Mouse (Mus musculus): ENCODE measurements at regions not wholly inside any gene's neighbourhood (a gene's known extent, or its start where the extent isn't known, plus 50 kb on each side); places are given as distances from the start of the nearest gene placed in this dataset.

DNA sequence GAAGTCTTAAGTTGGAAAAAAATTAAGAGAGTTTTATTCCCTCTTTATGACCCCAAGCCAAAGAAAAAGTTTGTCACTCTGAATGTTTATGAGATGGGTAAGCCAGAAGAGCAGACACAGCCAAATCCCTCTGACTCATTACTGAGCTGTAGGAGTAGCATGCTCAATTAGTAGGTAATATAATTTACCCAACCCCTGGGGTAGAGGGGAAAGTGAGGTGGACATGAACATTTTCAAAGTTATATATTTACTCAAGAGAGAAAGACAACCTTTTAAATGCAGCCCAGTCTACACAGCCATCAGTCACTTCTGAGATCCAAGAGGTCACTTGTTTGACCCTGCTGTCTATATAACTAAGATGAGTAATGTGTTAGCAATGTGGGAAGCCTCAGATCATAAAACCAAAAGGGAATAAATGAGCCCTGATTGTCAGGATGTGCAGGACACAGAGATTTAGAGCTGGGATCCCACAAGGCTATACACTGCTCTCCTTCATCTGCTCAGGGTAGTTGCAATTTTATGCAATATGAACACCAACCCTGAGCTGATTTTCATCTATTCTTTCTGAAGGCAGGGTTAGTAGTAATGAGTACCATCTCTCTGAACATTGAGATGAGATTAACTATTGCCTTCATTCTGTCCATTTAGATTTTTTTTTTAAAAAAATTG, 114.7 kb upstream of the Ndp start:
- DNase-seq (ENCODE audit: extremely low read depth) = no peak
- dilution Hi-C loops (cut with MboI; ENCODE audit: extremely low pct_ligation_motif_present, extremely low pct_unique_long_range_greater_than_20kb, low sequenced_read_pairs) = no loop called here
- Histone ChIP-seq H3K79me2 (replicated peaks; ENCODE audit: control insufficient read depth, extremely low read depth, insufficient read depth, poor library complexity, severe bottlenecking) (no peaks in the 10 kb centered on the region), H3K9ac (ENCODE audit: insufficient read depth, low read depth) (no peak overlapping the region), H3K9me3 (replicated peaks; ENCODE audit: low read length) (no peaks in the 10 kb centered on the region), H3K27me3 (replicated peaks) (no peaks in the 10 kb centered on the region), H3K4me1 (ENCODE audit: control insufficient read depth in 1 of 2, insufficient read depth in 2 of 2) (no peaks in the 10 kb centered on the region), H3K27ac (ENCODE audit: insufficient read depth, low read depth) (no peak overlapping the region), H3K4me3 (replicated peaks in 1 of 3; ENCODE audit: low read depth in 2 of 3, low read length in 2 of 3, poor library complexity in 1 of 3) (no peak overlapping the region), H3K36me3 (replicated peaks in 1 of 2; ENCODE audit: control insufficient read depth in 1 of 2, insufficient read depth in 1 of 2, low read length in 1 of 2) (no peaks in the 10 kb centered on the region), H3K4me2 (ENCODE audit: insufficient read depth, low read depth, poor library complexity, severe bottlenecking) (no peak overlapping the region)
- in situ Hi-C loops (cut with MboI; ENCODE audit: low pct_ligation_motif_present, low pct_unique_long_range_greater_than_20kb, low sequenced_read_pairs) = no loop called here
- TF ChIP-seq POLR2AphosphoS2 (IDR thresholded peaks at IDR 0.05; ENCODE audit: low read depth, low read length) (no peak), RAD21 (IDR thresholded peaks at IDR 0.05; ENCODE audit: low read depth, low read length) (no peak), MEF2A (IDR thresholded peaks at IDR 0.05; ENCODE audit: borderline replicate concordance, low read depth, low read length) (no peak), NRF1 (IDR thresholded peaks at IDR 0.05; ENCODE audit: low read depth, low read length) (no peak), MAZ (IDR thresholded peaks at IDR 0.05; ENCODE audit: low read depth, low read length) (no peak)

DNA sequence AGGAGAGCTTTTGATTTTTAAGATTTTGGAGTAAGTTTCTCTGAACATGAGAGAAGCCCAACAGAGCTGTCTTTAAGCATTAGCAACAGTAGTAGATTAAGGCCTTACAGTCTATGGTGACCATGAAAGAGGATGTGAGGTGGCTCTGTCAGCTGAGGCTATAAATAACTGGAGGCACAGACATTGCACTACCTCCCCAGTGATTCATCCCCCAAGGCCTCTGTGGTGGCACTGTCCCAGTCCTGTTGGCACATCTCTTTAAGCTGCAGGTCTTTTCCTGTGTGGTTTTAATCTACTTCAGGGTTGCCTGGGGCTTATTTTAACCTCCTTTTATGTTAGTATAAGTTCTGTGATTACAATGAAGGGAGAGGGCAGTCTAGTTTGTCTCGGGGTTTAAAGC, 106.2 kb upstream of the Ndp start:
- peaks cover 0 to 2% of the 10 kb centered on the region in 2 experiments; a peak in 1 of 4 replicates for H3K4me1 ChIP-seq (ENCODE audit: control insufficient read depth in 1 of 2, insufficient read depth in 2 of 2)
- no peaks in the 10 kb centered on the region for H3K79me2 ChIP-seq (replicated peaks; ENCODE audit: control insufficient read depth, extremely low read depth, insufficient read depth, poor library complexity, severe bottlenecking)
- H3K27me3 ChIP-seq (replicated peaks) = no peaks in the 10 kb centered on the region
- H3K4me3 ChIP-seq (replicated peaks in 1 of 3; ENCODE audit: low read depth in 2 of 3, low read length in 2 of 3, poor library complexity in 1 of 3) = no peak overlapping the region
- dilution Hi-C loops (cut with MboI; ENCODE audit: extremely low pct_ligation_motif_present, extremely low pct_unique_long_range_greater_than_20kb, low sequenced_read_pairs) (no loop called here), in situ Hi-C loops (cut with MboI; ENCODE audit: low pct_ligation_motif_present, low pct_unique_long_range_greater_than_20kb, low sequenced_read_pairs) (no loop called here)
- H3K27ac ChIP-seq (ENCODE audit: insufficient read depth, low read depth) = no peak overlapping the region
- H3K36me3 ChIP-seq (replicated peaks in 1 of 2; ENCODE audit: control insufficient read depth in 1 of 2, insufficient read depth in 1 of 2, low read length in 1 of 2) = no peaks in the 10 kb centered on the region
- H3K9me3 ChIP-seq (replicated peaks; ENCODE audit: low read length) = no peaks in the 10 kb centered on the region
- DNase-seq (ENCODE audit: extremely low read depth) = peak; percentile 35
- no peak overlapping the region for H3K4me2 ChIP-seq (ENCODE audit: insufficient read depth, low read depth, poor library complexity, severe bottlenecking)
- TF ChIP-seq CHD2 (IDR thresholded peaks at IDR 0.05; ENCODE audit: low read length) (no peak), UBTF (IDR thresholded peaks at IDR 0.05; ENCODE audit: low read depth, low read length) (no peak), SIN3A (IDR thresholded peaks at IDR 0.05; ENCODE audit: low read length) (no peak), EP300 (IDR thresholded peaks at IDR 0.05; ENCODE audit: low read length) (no peak), USF2 (conservative IDR thresholded peaks at IDR 0.05; ENCODE audit: low read depth, low read length) (no peak), ELF1 (IDR thresholded peaks at IDR 0.05; ENCODE audit: low read depth, low read length) (no peak)
- H3K9ac ChIP-seq (ENCODE audit: insufficient read depth, low read depth) = no peak overlapping the region

DNA sequence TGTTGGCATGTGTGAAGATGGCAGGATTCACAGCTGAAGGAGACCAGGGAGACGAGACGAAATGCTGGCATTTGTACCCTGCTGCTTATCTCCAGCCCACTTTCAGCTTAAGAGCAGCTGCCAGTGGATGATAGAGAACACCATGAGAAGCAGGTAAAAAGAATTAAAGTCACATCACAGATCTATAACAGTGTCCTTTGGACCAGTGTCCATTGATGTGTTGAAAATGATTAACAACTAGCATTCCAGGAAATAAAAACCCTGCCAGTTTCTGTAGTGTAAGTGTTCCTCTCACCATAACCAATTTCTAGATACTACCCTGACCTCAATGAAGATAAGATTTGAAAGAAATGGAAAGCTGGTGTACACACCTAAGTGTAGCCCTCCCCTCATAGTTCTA, 97.6 kb upstream of the Ndp start:
- Histone ChIP-seq H3K4me1 (ENCODE audit: control insufficient read depth in 1 of 2, insufficient read depth in 2 of 2) (no peaks in the 10 kb centered on the region), H3K4me3 (replicated peaks in 1 of 3; ENCODE audit: low read depth in 2 of 3, low read length in 2 of 3, poor library complexity in 1 of 3) (no peak overlapping the region), H3K9me3 (replicated peaks; ENCODE audit: low read length) (no peaks in the 10 kb centered on the region), H3K36me3 (replicated peaks in 1 of 2; ENCODE audit: control insufficient read depth in 1 of 2, insufficient read depth in 1 of 2, low read length in 1 of 2) (no peaks in the 10 kb centered on the region), H3K79me2 (replicated peaks; ENCODE audit: control insufficient read depth, extremely low read depth, insufficient read depth, poor library complexity, severe bottlenecking) (no peaks in the 10 kb centered on the region), H3K27ac (ENCODE audit: insufficient read depth, low read depth) (no peak overlapping the region), H3K4me2 (ENCODE audit: insufficient read depth, low read depth, poor library complexity, severe bottlenecking) (no peak overlapping the region), H3K9ac (ENCODE audit: insufficient read depth, low read depth) (no peak overlapping the region), H3K27me3 (replicated peaks) (no peaks in the 10 kb centered on the region)
- DNase-seq (ENCODE audit: extremely low read depth) = no peak
- dilution Hi-C loops (cut with MboI; ENCODE audit: extremely low pct_ligation_motif_present, extremely low pct_unique_long_range_greater_than_20kb, low sequenced_read_pairs) = no loop called here
- TF ChIP-seq E2F4 (IDR thresholded peaks at IDR 0.05; ENCODE audit: insufficient replicate concordance, low read depth, low read length) (no peak), MEF2A (IDR thresholded peaks at IDR 0.05; ENCODE audit: borderline replicate concordance, low read depth, low read length) (no peak), JUN (IDR thresholded peaks at IDR 0.05; ENCODE audit: insufficient read depth, low read depth, low read length) (no peak), PAX5 (IDR thresholded peaks at IDR 0.05; ENCODE audit: low read length) (no peak), RCOR1 (conservative IDR thresholded peaks at IDR 0.05; ENCODE audit: low read depth, low read length) (no peak), NRF1 (IDR thresholded peaks at IDR 0.05; ENCODE audit: low read depth, low read length) (no peak), ELF1 (IDR thresholded peaks at IDR 0.05; ENCODE audit: low read depth, low read length) (no peak), USF2 (conservative IDR thresholded peaks at IDR 0.05; ENCODE audit: low read depth, low read length) (no peak), MAZ (IDR thresholded peaks at IDR 0.05; ENCODE audit: low read depth, low read length) (no peak), GABPA (IDR thresholded peaks at IDR 0.05; ENCODE audit: insufficient replicate concordance, low read depth, low read length) (no peak), JUND (conservative IDR thresholded peaks at IDR 0.05; ENCODE audit: low read depth, low read length) (no peak), EP300 (IDR thresholded peaks at IDR 0.05; ENCODE audit: low read length) (no peak), TBP (conservative IDR thresholded peaks at IDR 0.05; ENCODE audit: low read depth, low read length) (no peak), USF1 (IDR thresholded peaks at IDR 0.05; ENCODE audit: low read depth, low read length) (no peak)
- in situ Hi-C loops (cut with MboI; ENCODE audit: low pct_ligation_motif_present, low pct_unique_long_range_greater_than_20kb, low sequenced_read_pairs) = no loop called here
